Mouse (Mus musculus): ENCODE results near the gene Armc2. TPM values are rescaled to one million over a fixed set of nuclear protein-coding genes. Genes with fewer than 3 reads are reported as not detected.

The Armc2 gene
- polyA plus RNA-seq, 1 experiment from 2014 or later: 1.4 TPM

- WGBS: 50% methylated on average over 8 of the region's 8 CpGs
- no peak overlapping the region for H3K4me3 ChIP-seq
- H3K4me1 ChIP-seq: peaks cover 39% of the 10 kb centered on the region
- H3K36me3 ChIP-seq: no peaks in the 10 kb centered on the region
- H3K27me3 ChIP-seq (ENCODE audit: insufficient read depth, poor library complexity, severe bottlenecking): no peaks in the 10 kb centered on the region
- no peak overlapping the region for H3K27ac ChIP-seq
- no peak for DNase-seq (ENCODE audit: low spot score)
- H3K9me3 ChIP-seq: no peaks in the 10 kb centered on the region
These were observed 134.3 kb downstream of the Armc2 start for GRCm38 (mm10) chr10:41883741-41884575.

GRCm38 (mm10) chr10:41881438-41881837, 136.8 kb downstream of the Armc2 start:
- no peak overlapping the region for H3K4me3 ChIP-seq
- no peak for DNase-seq (ENCODE audit: low spot score)
- no peaks in the 10 kb centered on the region for H3K9me3 ChIP-seq
- H3K4me1 ChIP-seq: peaks cover 25% of the 10 kb centered on the region
- WGBS: 31% methylated on average over 4 of the region's 4 CpGs
- no peaks in the 10 kb centered on the region for H3K36me3 ChIP-seq
- H3K27me3 ChIP-seq (ENCODE audit: insufficient read depth, poor library complexity, severe bottlenecking): no peaks in the 10 kb centered on the region
- H3K27ac ChIP-seq: 0 out of 2 replicates have a peak overlapping the region, but pooled peaks have one; percentile 13

GRCm38 (mm10) chr10:41880777-41881176, 137.5 kb downstream of the Armc2 start:
- Histone ChIP-seq H3K36me3 (no peaks in the 10 kb centered on the region), H3K9me3 (no peaks in the 10 kb centered on the region), H3K4me3 (no peak overlapping the region), H3K27ac (no peak overlapping the region), H3K4me1 (peaks cover 27% of the 10 kb centered on the region), H3K27me3 (ENCODE audit: insufficient read depth, poor library complexity, severe bottlenecking) (no peaks in the 10 kb centered on the region)
- 31% methylated on average over 1 of the region's 1 CpGs for WGBS
- DNase-seq (ENCODE audit: low spot score): no peak

- WGBS: 42% methylated on average over 4 of the region's 4 CpGs
- Histone ChIP-seq H3K9me3 (no peaks in the 10 kb centered on the region), H3K27me3 (ENCODE audit: insufficient read depth, poor library complexity, severe bottlenecking) (no peaks in the 10 kb centered on the region), H3K4me3 (no peak overlapping the region), H3K4me1 (peaks cover 33% of the 10 kb centered on the region), H3K36me3 (no peaks in the 10 kb centered on the region), H3K27ac (no peak overlapping the region)
- DNase-seq (ENCODE audit: low spot score): no peak
These were observed 138.0 kb downstream of the Armc2 start for GRCm38 (mm10) chr10:41880206-41880605.

- H3K4me3 ChIP-seq: no peak overlapping the region
- H3K36me3 ChIP-seq: no peaks in the 10 kb centered on the region
- 88% methylated on average over 1 of the region's 1 CpGs for WGBS
- H3K27me3 ChIP-seq (ENCODE audit: insufficient read depth, poor library complexity, severe bottlenecking): no peaks in the 10 kb centered on the region
- H3K9me3 ChIP-seq: no peaks in the 10 kb centered on the region
- peaks cover 33% of the 10 kb centered on the region for H3K4me1 ChIP-seq
- H3K27ac ChIP-seq: no peak overlapping the region
- DNase-seq (ENCODE audit: low spot score): no peak
These were observed 138.6 kb downstream of the Armc2 start for GRCm38 (mm10) chr10:41879675-41880074.

- no peaks in the 10 kb centered on the region for H3K27me3 ChIP-seq (ENCODE audit: insufficient read depth, poor library complexity, severe bottlenecking)
- H3K4me3 ChIP-seq: no peak overlapping the region
- H3K27ac ChIP-seq: no peak overlapping the region
- no peaks in the 10 kb centered on the region for H3K36me3 ChIP-seq
- no peak for DNase-seq (ENCODE audit: low spot score)
- peaks cover 29% of the 10 kb centered on the region for H3K4me1 ChIP-seq
- WGBS: 69% methylated on average over 11 of the region's 11 CpGs
- H3K9me3 ChIP-seq: no peaks in the 10 kb centered on the region
These were observed 139.9 kb downstream of the Armc2 start for GRCm38 (mm10) chr10:41878344-41878743.

- H3K27me3 ChIP-seq (ENCODE audit: insufficient read depth, poor library complexity, severe bottlenecking): no peaks in the 10 kb centered on the region
- no peaks in the 10 kb centered on the region for H3K9me3 ChIP-seq
- no peak for DNase-seq (ENCODE audit: low spot score)
- H3K4me3 ChIP-seq: no peak overlapping the region
- peaks cover 22% of the 10 kb centered on the region; the same call in 1 of the 2 replicates for H3K4me1 ChIP-seq
- H3K36me3 ChIP-seq: no peaks in the 10 kb centered on the region
- H3K27ac ChIP-seq: no peak overlapping the region
These were observed 142.6 kb downstream of the Armc2 start for GRCm38 (mm10) chr10:41875624-41876023.

GRCm38 (mm10) chr10:41871564-41871963, 146.7 kb downstream of the Armc2 start:
- no peak overlapping the region for H3K27ac ChIP-seq
- H3K36me3 ChIP-seq: no peaks in the 10 kb centered on the region
- WGBS: 36% methylated on average over 2 of the region's 2 CpGs
- H3K4me1 ChIP-seq: peaks cover 24% of the 10 kb centered on the region
- no peaks in the 10 kb centered on the region for H3K9me3 ChIP-seq
- H3K27me3 ChIP-seq (ENCODE audit: insufficient read depth, poor library complexity, severe bottlenecking): no peaks in the 10 kb centered on the region
- no peak for DNase-seq (ENCODE audit: low spot score)
- H3K4me3 ChIP-seq: no peak overlapping the region

GRCm38 (mm10) chr10:41870101-41870500, 148.1 kb downstream of the Armc2 start:
- peaks cover 23% of the 10 kb centered on the region for H3K4me1 ChIP-seq
- no peak overlapping the region for H3K27ac ChIP-seq
- no peaks in the 10 kb centered on the region for H3K9me3 ChIP-seq
- no peak for DNase-seq (ENCODE audit: low spot score)
- no peak overlapping the region for H3K4me3 ChIP-seq
- H3K36me3 ChIP-seq: no peaks in the 10 kb centered on the region
- 59% methylated on average over 2 of the region's 2 CpGs for WGBS
- H3K27me3 ChIP-seq (ENCODE audit: insufficient read depth, poor library complexity, severe bottlenecking): no peaks in the 10 kb centered on the region

GRCm38 (mm10) chr10:41867956-41868355, 150.3 kb downstream of the Armc2 start:
- WGBS: 79% methylated on average over 5 of the region's 5 CpGs

GRCm38 (mm10) chr10:41866838-41867154, 151.4 kb downstream of the Armc2 start:
- no peak for DNase-seq (ENCODE audit: low spot score)
- peaks cover 21% of the 10 kb centered on the region for H3K4me1 ChIP-seq
- peak overlapping the region; percentile 10; the same call in 1 of the 2 replicates for H3K27ac ChIP-seq
- no peak overlapping the region for H3K4me3 ChIP-seq
- H3K9me3 ChIP-seq: no peaks in the 10 kb centered on the region
- no peaks in the 10 kb centered on the region for H3K36me3 ChIP-seq
- H3K27me3 ChIP-seq (ENCODE audit: insufficient read depth, poor library complexity, severe bottlenecking): no peaks in the 10 kb centered on the region

More at GRCm38 (mm10) chr10:41867956-41868355, 150.3 kb downstream of the Armc2 start:
- H3K27ac ChIP-seq: no peak overlapping the region
- no peaks in the 10 kb centered on the region for H3K9me3 ChIP-seq
- H3K27me3 ChIP-seq (ENCODE audit: insufficient read depth, poor library complexity, severe bottlenecking): no peaks in the 10 kb centered on the region
- H3K4me3 ChIP-seq: no peak overlapping the region
- H3K36me3 ChIP-seq: no peaks in the 10 kb centered on the region
- peaks cover 23% of the 10 kb centered on the region for H3K4me1 ChIP-seq
- no peak for DNase-seq (ENCODE audit: low spot score)

GRCm38 (mm10) chr10:41866069-41866837, 152.0 kb downstream of the Armc2 start:
- DNase-seq (ENCODE audit: low spot score): peak; percentile 75
- Histone ChIP-seq H3K4me3 (no peak overlapping the region), H3K27me3 (ENCODE audit: insufficient read depth, poor library complexity, severe bottlenecking) (no peaks in the 10 kb centered on the region), H3K9me3 (no peaks in the 10 kb centered on the region), H3K4me1 (peaks cover 18% of the 10 kb centered on the region), H3K36me3 (no peaks in the 10 kb centered on the region), H3K27ac (peak overlapping the region; percentile 10; the same call in 1 of the 2 replicates)
- 44% methylated on average over 3 of the region's 3 CpGs for WGBS

Data from heart, embryonic 10.5 days (tissue).